Mouse (Mus musculus): ENCODE data around the gene Tbc1d19.

Gene Tbc1d19

DNA sequence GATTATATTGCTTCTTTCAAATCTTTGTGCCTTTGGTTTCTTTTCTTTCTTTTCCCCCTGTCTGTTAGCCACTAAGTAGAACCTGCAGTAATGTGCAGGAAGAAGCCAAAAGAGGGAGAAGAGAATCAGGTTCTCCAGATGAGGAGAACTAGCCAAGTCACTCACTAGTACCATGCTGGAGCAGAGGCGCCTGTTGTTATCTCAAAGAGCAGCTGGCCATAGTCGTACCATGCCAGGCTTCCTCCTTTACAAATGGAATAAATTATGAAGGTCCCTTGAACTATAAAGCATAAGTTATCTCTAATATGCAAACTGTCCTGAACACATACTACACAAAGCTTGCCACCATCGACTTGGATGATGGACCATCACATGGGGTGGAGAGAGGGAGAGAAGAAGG, 99.8 kb downstream of the Tbc1d19 start:
- no peak for DNase-seq (ENCODE audit: low read depth, low spot score)

DNA sequence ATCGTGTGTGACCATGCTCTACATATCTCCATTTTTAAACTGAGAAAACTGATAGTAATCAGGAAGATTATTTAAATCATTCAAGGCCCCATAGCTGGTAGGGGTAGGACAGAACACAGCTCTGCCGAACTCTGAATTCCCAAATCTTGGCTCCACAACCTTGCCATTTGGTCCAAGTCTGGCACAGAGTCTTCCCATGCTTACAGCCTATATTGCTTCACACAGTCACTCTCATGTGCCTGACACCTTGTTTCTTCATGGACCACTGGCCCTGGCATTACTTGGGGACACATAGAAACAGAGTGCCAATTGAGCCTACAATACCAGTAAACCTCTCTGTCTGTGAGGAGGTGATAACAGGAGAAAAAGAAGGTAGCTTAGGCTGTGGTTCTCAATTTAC, 111.0 kb downstream of the Tbc1d19 start:
- no peak for DNase-seq (ENCODE audit: low read depth, low spot score)

DNA sequence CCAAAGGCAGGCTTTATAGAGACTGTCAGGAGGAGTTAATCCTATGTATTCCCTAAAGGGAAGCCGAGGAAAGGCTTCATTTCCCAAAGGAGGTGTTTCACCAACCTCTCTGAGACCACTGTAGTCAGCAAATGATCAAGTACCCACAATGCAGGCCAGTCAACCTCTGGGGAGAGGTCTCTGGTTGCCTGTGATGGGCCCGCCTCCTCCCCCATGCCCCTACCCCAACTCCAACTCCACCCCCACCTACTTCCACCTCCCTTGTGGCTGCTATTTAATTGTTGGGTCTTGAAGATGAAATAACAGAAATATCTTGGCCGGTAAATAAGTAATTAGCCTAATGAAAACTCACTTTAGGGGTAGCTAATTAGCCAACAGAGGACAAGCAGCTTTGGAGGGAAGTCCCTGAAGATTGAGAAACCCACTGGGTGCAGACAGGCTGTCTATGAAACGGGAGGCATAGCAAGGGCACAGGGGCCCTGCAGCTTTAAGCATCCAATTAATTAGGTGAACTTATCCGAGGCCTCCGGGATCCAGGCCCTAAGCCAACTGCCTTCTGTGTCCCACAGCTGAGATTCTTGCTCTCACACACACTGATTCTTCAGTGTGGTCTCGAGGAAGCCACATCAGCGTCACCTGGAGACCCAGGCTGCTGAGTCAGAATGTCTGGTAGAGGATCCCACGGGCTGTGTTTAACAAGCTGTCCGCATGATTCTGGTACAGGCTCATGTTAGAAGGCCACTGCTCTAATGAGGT, 112.9 kb downstream of the Tbc1d19 start:
- DNase-seq (ENCODE audit: low read depth, low spot score), result no peak

DNA sequence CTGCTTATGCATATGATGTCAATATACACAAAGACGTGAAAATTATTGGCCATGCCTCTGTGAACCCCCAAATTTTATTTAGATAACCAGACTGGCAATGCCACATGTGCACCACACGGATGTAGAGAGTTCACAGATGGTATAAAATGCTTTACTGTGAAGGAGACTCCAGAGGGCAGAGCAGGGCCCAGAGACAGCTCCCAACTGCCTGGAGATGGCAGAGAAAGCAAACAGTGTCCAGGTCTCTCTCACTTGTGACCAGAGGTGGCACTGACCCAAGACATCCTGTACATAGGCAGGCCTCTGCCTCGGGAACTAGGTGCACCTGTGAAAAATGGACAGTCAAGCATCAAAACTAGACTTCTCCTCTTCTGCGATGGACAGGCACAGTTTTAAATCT, 114.6 kb downstream of the Tbc1d19 start:
- DNase-seq (ENCODE audit: low read depth, low spot score), result no peak

DNA sequence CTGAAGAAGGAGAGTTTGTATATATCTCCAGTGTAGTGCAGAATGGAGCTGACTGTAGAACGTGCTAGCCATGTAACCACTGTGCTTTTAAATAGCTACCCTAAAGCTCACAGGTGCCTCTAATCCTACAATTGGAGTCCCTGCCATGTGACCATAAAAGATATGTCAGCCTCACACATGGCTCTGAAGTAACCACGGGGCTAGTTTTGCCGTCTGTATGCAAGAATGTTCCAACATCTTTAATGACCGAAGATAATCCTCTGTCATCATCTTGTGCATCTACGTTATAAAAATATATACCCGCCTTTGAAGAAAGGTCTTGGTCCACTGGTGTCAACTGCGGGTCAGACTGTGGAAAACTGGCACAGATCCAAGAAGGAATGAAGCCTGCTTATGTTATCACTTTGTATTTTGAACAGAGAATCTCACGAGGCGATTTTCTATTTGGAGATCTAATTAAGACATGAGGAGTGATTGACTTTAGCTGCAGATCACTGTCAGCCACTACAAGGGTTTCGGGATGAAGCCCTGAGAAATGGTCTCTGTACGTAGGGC, 117.0 kb downstream of the Tbc1d19 start:
- DNase-seq (ENCODE audit: low read depth, low spot score), result no peak

DNA sequence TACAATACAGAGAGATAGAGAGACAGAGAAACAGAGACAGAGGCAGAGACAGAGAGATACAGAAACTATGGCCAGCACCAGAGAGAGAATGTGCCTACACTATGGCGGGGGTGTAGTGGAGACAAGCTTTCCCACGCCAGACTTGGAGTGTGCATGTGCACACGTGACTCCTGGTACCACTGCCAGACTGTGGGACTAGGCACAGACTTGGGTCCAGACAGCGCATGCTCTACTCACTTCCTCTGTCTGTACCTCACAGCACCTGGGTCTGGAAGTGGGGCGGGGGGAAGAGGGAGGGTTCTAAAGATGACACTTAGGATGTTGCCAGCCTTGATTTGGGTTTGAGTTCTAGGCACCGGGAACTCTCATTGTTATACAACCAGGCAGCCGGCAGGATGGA, 118.5 kb downstream of the Tbc1d19 start:
- no peak for DNase-seq (ENCODE audit: low read depth, low spot score)

DNA sequence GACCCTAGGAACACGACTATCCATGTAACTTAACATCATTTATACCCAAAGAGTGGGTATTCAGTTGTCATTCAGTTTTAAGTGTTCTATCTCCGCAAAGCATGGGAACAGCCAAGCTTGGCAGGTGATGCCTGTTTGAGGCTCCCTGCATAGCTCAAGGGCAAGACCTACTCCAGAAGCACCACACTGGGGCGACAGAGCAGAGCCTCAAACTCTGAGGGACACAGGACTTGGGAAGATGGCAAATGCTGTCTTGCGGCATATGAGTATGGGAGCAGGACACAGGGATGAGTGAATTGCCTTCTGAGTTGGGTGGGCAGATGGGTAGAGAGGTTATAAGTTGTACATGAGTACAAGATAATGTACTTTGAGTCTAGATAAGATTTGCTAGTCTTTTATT, 119.1 kb downstream of the Tbc1d19 start:
- DNase-seq (ENCODE audit: low read depth, low spot score), result no peak

DNA sequence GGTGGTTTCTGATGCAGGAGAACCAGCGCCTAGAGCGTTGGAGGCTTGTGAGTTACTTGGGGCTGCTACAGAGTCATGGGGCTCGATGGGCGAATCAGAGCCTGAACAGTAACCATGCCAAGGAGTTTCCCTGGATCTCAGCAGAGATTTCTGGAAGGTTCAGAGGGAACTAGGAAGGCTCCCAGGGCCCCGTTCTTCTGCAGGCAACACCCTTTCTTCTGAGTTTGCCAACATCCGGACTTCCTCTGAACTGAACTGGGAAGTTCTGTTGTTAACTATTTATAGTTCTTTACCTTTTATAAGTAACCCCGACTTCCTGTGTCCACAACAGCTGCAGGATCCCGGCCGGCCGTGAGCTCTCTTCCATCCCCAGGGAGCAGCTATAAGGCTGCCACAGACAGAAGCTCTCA, 119.8 kb downstream of the Tbc1d19 start:
- no peak for DNase-seq (ENCODE audit: low read depth, low spot score)

DNA sequence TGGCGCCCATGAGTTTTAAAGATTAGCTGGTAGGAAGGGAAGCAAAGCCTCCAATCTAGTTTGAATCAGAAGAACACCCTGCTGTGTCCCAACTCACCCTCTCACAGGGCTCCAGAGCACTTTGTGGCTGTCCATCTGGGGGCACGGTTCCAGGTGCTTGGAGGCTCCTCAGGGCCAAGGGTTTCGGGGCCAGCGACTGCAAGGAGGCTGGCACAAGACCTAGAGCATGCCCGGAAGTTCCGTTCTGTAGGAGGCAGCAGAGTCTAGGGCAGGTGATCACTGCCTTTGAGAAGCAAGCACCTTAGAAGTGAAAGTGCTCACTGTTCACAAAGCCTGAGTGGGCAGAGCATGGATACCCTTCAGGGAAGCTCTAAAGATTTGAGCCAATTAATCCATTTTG, 120.4 kb downstream of the Tbc1d19 start:
- no peak for DNase-seq (ENCODE audit: low read depth, low spot score)

DNA sequence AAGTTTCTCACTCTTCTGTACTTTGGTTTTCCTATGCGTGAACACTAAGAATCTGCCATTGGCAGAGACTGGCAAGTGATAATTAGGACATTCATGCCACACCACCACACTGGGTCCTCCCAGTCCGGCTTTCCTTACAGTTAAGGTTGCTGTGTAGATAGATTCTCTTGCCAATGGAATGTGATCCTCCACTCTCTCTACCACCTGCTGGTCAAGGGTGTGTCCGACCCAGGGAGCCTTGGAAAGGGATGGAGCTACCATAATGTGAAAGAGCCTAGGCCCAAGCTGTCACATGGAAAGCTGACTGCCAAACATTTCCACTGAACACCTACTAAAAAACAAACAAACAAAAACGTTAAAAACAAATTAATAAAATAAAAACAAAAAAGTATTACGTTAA, 121.6 kb downstream of the Tbc1d19 start:
- no peak for DNase-seq (ENCODE audit: low read depth, low spot score)

DNA sequence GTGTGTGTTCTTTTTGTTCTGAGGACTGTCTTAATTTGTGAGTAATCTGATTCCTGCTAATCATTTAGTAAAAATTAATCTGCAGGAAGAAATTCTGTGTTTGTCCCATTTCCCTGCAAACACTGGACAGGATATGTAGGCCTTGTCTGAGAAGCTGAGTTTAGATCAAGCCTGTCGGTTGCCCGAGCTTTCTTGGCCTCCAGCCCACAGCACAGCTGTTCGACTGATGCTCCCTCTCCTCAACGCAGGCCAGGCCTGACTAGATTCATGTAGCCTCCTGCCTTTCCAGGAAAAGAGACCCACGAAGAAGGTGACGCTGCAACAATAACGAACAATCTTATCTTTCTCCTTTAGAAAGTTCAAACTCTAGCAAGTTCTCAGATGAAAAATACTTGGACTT, 124.2 kb downstream of the Tbc1d19 start:
- DNase-seq (ENCODE audit: low read depth, low spot score), result no peak

DNA sequence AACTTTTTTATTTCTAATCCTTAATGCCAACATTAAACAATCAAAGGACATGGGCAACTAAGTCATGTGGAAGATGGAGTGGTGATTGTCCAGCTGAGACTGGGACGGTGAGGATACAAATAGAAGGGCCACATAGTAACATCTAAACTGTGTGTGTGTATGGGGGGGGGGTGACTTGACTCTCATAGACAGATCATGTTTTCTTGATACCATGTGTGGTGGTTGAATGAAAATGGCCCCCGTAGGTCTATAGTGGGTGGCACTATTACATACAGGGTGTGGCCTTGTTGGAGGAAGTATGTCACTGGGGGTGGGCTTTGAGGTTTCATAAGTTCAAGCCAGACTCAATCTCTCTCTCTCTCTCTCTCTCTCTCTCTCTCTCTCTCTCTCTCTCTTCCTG, 124.6 kb downstream of the Tbc1d19 start:
- no peak for DNase-seq (ENCODE audit: low read depth, low spot score)

DNA sequence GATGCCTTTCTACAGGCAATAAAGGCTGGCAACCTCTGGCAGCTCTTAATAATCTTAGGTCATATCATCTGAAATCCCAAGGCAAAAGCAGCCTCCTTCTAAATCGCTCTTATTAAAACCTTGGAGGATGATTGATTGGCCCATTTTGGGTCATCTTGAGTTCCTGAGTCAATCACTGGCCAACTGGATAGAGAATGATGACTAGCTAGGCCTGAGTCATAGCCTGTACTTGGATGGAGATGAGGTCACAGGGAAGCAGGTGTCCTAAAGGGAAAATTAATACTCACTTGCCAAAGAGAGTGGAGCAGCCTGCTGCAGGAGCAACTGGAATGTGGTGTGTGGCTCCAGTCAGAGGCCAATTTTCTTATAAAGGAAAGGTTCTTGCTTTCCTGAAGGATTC, 125.4 kb downstream of the Tbc1d19 start:
- DNase-seq (ENCODE audit: low read depth, low spot score), result no peak

DNA sequence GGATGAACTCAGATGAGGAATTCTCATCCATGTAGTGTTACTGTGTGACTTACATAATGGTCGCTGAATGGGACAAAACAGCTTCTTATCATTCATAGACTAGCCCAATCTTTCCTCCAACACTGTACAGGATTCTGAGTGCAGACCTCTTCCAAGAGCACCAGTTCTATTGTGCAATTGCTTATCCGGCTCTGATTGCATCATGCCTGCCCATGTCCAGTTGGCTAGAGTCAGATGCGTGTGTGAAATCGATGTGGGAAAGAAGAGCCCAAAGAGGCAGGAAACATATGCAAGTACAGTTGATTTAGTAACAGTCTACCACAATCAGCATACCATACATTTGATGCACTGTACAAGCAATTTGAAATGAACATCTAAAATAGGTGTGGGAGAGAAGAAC, 127.8 kb downstream of the Tbc1d19 start:
- no peak for DNase-seq (ENCODE audit: low read depth, low spot score)

DNA sequence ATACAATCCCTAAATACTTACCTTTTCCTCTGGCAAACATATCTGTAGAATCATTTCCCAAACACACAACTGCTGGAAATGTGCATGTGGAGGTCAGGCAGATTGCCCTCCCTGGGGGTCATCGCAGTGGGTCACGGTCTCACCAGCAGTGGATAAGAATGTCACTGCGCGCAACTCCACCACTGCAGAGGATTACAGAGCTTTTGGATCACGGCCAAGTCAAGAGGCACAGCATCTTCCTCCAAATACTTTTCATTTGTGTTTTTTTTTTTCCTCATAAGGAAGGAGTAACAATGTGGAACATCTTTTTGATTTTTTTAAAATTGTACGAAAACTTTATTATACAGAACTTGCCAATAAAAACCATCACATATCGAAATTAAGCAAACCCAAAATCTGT, 129.6 kb downstream of the Tbc1d19 start:
- no peak for DNase-seq (ENCODE audit: low read depth, low spot score)

DNA sequence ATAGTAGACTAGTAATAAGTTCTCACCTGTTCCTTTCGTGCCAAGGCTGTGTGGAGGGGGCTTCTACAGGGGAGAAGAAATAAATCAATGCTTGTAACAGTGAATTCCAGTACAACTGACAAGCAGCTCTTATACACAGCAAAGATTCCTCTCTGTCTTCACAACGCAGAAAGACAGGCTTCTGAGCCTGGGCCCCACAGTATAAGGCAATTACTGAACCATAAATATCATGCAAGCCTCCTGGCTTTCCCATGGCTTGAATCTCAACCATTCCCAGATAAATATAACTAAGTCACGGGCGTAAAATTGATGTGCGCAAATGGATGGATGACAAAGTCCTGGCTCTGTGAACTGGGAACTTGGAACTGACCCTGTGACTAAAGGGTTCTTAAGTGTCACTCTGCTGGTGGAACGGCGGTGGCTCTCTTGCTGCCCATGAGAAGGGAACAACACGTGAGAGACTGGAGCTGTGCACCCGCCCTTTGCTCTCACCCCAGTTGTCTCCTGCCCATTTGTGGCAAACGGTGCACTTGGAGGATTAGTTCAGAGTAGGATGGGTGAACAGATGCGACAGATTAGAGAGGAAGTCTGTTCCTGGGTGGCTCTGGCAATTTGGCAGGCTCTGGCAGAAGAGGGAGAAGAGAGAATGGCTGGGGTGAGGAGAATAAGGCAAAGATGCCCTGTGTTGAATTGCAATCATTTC, 132.1 kb downstream of the Tbc1d19 start:
- DNase-seq (ENCODE audit: low read depth, low spot score), result no peak

DNA sequence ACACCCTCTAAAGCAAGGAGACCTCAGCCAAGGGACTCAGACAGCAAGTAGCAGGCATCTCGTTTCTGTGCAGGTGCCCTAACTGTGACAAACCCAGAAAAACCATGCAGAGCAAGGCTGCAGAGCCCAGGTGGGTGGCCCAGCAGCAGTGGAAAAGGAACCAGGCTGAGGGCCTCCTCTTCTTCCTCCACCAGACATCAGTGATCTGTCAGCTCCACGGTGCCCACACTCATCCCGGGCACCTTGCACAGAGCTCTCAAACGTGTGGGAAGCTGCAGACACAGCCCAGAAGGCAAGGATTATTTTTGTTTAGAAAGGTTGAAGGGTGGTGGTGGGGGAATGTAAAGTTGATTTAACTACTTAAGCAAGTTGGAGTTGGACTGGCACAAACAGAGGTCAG, 132.9 kb downstream of the Tbc1d19 start:
- DNase-seq (ENCODE audit: low read depth, low spot score), result no peak

DNA sequence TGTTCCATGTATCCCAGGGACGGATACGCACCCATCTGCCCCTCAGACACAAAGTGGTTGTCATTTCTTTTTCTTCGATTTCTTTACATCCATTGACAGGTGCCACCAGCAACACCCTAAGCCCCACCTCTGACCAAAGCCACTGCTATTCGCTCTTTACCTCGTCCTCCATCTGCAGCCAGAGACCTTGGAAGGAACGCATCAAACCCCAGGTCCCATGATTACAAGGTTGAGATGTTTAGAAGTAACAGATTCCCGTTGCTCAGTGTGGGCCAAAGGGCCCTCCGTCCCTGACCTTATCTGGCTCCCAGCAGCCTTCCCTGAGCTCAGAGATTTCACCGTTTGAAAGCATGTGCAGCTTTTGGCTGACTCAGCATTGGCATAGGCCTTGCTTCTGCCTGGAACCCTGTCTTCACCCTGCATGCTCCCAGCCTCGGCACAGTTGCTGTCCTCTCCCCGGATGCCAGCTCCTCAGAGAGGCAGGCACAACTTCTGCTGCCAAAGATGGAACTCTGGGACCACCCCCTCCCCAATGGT, 134.0 kb downstream of the Tbc1d19 start:
- DNase-seq (ENCODE audit: low read depth, low spot score), result no peak

DNA sequence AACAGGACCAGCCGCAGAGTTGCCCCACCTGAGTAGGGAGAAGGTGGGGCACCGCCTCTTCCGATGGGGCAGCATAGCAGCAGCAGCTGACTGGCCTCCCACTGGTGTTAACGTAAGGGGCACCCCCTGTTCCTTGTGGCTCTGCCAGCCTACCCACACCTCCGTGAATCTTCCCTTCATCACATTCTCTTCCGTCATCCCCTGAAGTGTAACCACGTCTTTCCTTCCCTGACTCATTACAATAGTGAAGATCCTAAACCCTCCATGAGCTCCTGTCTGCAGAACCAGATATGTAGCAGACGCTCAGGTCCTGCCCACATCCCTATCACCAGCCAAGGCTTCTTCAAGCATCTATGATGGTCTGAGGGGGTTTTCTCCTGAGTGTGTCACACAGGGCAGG, 137.3 kb downstream of the Tbc1d19 start:
- DNase-seq (ENCODE audit: low read depth, low spot score), result no peak

DNA sequence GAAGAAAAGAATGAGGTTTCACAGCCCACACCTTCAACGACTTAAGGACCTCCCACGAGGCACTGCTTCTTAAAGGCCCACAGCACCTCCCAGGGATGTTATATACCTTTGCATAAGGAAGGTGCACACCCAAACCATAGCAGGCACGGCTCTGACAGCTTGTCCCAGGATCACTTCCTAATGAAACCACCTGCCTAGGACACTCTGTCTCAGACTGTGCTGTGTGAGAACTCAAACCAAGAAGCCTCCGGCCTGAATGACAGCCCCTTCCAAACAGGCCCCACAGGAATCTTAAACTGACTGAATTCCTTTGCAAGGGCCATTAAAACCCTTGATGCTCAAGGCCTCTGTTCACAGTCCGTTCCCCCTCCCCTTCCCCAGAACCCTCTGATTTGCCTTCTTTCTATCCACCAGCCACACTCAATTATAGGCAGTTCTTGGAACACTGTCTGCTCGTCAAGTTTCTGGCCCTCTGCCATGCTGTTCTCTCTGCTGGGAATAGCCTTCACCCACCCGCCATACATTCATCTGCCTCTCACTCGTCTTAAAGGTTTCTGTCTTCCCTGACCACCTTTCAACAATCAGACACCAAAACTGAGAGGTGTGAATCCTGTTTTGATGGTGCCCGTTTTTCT, 138.3 kb downstream of the Tbc1d19 start:
- DNase-seq (ENCODE audit: low read depth, low spot score), result no peak

DNA sequence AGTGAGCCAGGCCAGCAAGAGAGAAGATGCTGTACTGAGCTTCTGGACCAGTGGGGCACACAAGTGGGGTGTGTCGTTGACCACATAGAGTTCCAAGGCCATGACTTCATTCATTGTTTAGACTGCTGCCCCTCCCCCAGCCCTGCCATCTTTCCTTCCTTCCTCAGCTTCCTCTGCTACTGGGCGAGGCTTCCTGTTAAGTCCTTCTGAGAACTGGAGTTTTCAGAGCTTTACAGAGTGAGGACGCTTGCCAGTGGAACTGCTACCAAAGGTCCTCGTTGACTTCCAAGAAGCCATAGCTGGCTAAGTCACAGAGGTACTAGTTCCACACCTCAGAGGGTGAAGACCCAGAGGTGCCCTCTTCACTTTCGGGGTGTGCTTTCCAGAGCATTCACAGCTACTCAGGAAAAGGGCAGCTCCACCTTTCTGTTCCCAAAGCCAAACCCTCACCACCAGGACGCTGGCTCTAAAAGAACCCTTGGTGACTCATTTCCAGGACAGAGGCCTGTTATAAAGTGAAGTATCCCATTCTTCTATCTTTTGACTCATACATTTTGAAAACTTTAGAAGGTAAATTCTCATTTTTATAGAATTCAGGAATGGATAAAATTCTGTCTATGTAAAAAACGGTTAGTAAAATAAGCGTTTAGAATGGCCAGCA, 139.3 kb downstream of the Tbc1d19 start:
- DNase-seq (ENCODE audit: low read depth, low spot score), result no peak

DNA sequence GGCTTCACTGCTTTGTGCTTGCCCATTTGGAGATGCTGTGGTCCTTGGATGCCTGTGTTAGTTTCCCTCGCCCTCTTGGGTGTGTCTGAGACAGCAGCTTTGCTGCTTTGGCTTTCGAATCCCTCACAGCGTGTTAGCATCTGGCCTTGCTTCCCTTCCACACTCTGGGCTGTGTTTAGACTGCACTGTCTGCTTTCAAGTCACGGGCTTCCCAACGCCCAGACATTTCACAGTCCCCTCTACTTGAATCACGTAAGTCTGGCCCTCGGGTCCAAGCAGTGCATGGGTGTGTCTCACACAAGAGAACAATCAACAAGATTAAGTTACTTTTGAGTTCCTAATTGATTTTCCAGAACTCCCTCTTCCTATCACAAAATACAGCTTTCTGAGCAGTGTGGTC, 140.8 kb downstream of the Tbc1d19 start:
- no peak for DNase-seq (ENCODE audit: low read depth, low spot score)
